Mouse (Mus musculus) liver, embryonic 14.5 days (tissue): ENCODE data around the gene Foxk1. TPM values are rescaled to one million over a fixed set of nuclear protein-coding genes. Genes with fewer than 3 reads are reported as not detected.

Source experiments
- ATAC-seq: fragments of 200-750 bp; cut with Nextera tagmentation; 2 replicates; pipeline ENCODE4 v1.8.0; 2017; ENCODE audit warnings: moderate number of reproducible peaks, mild to moderate bottlenecking, moderate library complexity; ENCODE audit not compliant: insufficient read depth
- DNase-seq, 3 experiments: peaks; one replicate each; pipeline ENCODE4 v3.0.0-alpha.2; 2012 to 2013; ENCODE audit warnings: low read depth in 3 of 3, low spot score in 3 of 3
- H3K27ac ChIP-seq: fragments of 300-500 bp; sonication (generic); 2 replicates; pipeline ENCODE4 v1.5.1; 2014; ENCODE audit warnings: moderate library complexity, mild to moderate bottlenecking, control low read depth, inconsistent platforms
- H3K27me3 ChIP-seq: fragments of 300-500 bp; sonication (generic); 2 replicates; pipeline ENCODE4 v1.6.1; 2014; ENCODE audit warnings: mild to moderate bottlenecking, low read length, moderate library complexity; ENCODE audit not compliant: control insufficient read depth, insufficient read depth
- H3K36me3 ChIP-seq: fragments of 300-500 bp; sonication (generic); replicated peaks from 2 replicates; pipeline ENCODE4 v1.6.1; 2014; ENCODE audit warnings: low read depth; ENCODE audit not compliant: control insufficient read depth, insufficient read depth
- H3K4me1 ChIP-seq, 2 experiments: fragments of 200-500 bp in 1 of 2; fragments of 300-500 bp in 1 of 2; sonication (generic) in 1 of 2; replicated peaks; 2 replicates each; pipeline ENCODE4 v1.6.1; 2012 to 2014; ENCODE audit warnings: antibody characterized with exemption in 1 of 2, inconsistent platforms in 1 of 2, low read length in 1 of 2; ENCODE audit not compliant: control insufficient read depth in 2 of 2, insufficient read depth in 2 of 2
- H3K4me2 ChIP-seq: fragments of 300-500 bp; sonication (generic); 2 replicates; pipeline ENCODE4 v1.6.1; 2014; ENCODE audit warnings: low read depth, mild to moderate bottlenecking, control low read depth, moderate library complexity
- H3K4me3 ChIP-seq, 2 experiments: fragments of 200-500 bp in 1 of 2; fragments of 300-500 bp in 1 of 2; sonication (generic) in 1 of 2; 2 replicates each; pipeline ENCODE4 v1.5.1; 2012 to 2014; ENCODE audit warnings: low read depth in 2 of 2, low read length in 2 of 2, mild to moderate bottlenecking in 2 of 2, control low read depth in 1 of 2, inconsistent platforms in 1 of 2, moderate library complexity in 1 of 2; ENCODE audit not compliant: insufficient read depth in 1 of 2
- H3K9ac ChIP-seq: fragments of 300-500 bp; sonication (generic); replicated peaks from 2 replicates; pipeline ENCODE4 v1.6.1; 2014; ENCODE audit warnings: mild to moderate bottlenecking, control low read depth, moderate library complexity
- H3K9me3 ChIP-seq: fragments of 300-500 bp; sonication (generic); 2 replicates; pipeline ENCODE4 v1.6.1; 2016; ENCODE audit warnings: low read length, mixed read lengths; ENCODE audit not compliant: control insufficient read depth
- CTCF ChIP-seq: IDR thresholded peaks from 2 replicates; pipeline ENCODE4 v1.5.1; 2016; ENCODE audit warnings: antibody characterized with exemption, low read depth, control low read depth
- EP300 ChIP-seq: IDR thresholded peaks from 2 replicates; pipeline ENCODE4 v1.6.1; 2016; ENCODE audit warnings: antibody characterized with exemption, low read depth
- WGBS: fragments of 180-500 bp; shearing (Covaris S2); extraction: QIAGEN DNeasy Blood & Tissue Kit; methylation state at CpG from one replicate; pipeline ENCODE4 v1.1.7; 2014; ENCODE audit not compliant: insufficient replicate concordance; 5-methylcytosine and 5-hydroxymethylcytosine counted together
- polyA plus RNA-seq, 2 experiments: library from polyadenylated mRNA; depleted of rRNA in 1 of 2; stranded (reverse) in 1 of 2; unstranded in 1 of 2; fragments of >200 nt; fragmentation: Nextera tagmentation in 1 of 2; extraction: Ambion mirVana in 1 of 2; gene quantifications; 2 replicates each; pipeline versions ENCODE4 v1.2.1 to v1.2.3; 2012 to 2014

Foxk1 gene
- polyA plus RNA-seq, 2 experiments: 1.1 to 2.4 TPM

GRCm38 (mm10) chr5:142364095-142364494 lies 37.2 kb upstream of the Foxk1 start:
- 63% methylated on average over 5 of the region's 5 CpGs for WGBS
- peaks cover 10 to 13% of the 10 kb centered on the region in 2 experiments for H3K4me1 ChIP-seq
- no peaks in the 10 kb centered on the region for H3K9me3 ChIP-seq
- H3K27me3 ChIP-seq: no peaks in the 10 kb centered on the region
- DNase-seq (no peak), ATAC-seq (no peak)
- TF ChIP-seq EP300 (no peak), CTCF (no peak)
- no peak overlapping the region for H3K27ac ChIP-seq
- H3K36me3 ChIP-seq: no peaks in the 10 kb centered on the region
- no peak overlapping the region for H3K4me2 ChIP-seq
- no peak overlapping the region for H3K4me3 ChIP-seq
- no peak overlapping the region for H3K9ac ChIP-seq

DNA sequence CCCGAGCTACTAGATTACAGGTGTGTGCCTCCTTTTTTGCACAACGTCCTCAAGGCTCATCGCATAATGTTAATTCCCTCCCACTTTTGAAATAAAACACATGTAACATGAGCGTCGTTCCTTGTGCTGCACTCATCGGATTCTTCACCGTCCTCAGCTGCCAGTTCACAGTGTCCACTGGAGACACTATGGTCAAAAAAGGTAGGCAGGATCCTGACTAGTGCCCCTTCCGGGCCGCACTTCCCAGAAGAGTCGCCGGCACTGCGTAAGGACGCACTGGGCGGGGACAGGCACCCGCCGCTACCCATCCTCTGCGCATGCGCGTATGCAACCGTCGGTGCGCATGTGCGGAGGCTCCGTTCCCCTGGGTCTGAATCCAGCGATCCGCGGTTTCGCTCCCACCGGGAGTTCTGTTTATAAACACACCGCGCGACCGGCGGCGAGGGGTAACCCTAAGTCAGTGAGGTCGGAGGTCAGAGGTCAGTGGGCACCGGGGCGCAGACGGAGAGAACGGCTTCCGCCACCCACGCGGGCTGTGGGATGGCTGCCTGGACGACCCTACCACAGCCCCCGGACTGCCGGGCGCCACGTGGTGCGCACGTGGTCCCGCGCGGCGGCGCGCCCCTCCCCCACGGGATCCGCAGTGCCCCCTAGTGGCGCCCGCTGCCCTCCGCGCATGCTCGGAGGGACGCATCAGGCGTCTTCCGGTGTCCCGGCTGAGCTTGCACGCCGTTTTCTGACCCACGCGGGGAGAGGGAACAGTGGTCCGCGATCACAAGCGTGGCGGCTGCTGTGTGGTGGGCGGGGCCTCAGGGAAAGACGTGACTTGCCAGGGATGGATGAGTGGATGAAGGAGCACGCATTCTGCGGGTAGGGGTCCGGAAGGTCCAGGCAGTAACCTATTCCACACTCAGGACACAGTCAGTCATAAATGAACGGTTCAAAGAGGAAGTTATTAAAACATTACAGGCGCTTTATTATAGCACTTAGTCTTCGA lies 33.9 kb upstream of the Foxk1 start:
- H3K9ac ChIP-seq: peak overlapping the region; percentile 75
- WGBS: under 1% methylated on average over 83 of the region's 83 CpGs
- peak; percentile 93 for ATAC-seq

GRCm38 (mm10) chr5:142368122-142368521 lies 33.2 kb upstream of the Foxk1 start:
- ATAC-seq: no peak
- WGBS: 22% methylated on average over 5 of the region's 5 CpGs
- Histone ChIP-seq H3K9ac (peak overlapping the region; percentile 59), H3K4me2 (peak overlapping the region; percentile 97), H3K4me1 (peaks cover 10 to 18% of the 10 kb centered on the region in 2 experiments), H3K9me3 (no peaks in the 10 kb centered on the region), H3K27me3 (no peaks in the 10 kb centered on the region), H3K36me3 (no peaks in the 10 kb centered on the region), H3K27ac (0 out of 2 replicates have a peak overlapping the region, but pooled peaks have one; percentile 2), H3K4me3 (peak overlapping the region; percentile 60 to 81)
- DNase-seq: no peak
- TF ChIP-seq EP300: no peak
- no peak for TF ChIP-seq CTCF

More for the DNA sequence above, 33.9 kb upstream of the Foxk1 start:
- H3K4me1 ChIP-seq: peaks cover 10 to 18% of the 10 kb centered on the region in 2 experiments
- no peaks in the 10 kb centered on the region for H3K36me3 ChIP-seq
- peak; percentile 85 to 89 (median 88) for DNase-seq
- H3K4me2 ChIP-seq: peak overlapping the region; percentile 97
- TF ChIP-seq EP300 (peak; percentile 31; the same call in 1 of the 2 replicates), CTCF (peak; percentile 84)
- H3K27me3 ChIP-seq: no peaks in the 10 kb centered on the region
- peak overlapping the region; percentile 60 to 81 for H3K4me3 ChIP-seq
- H3K27ac ChIP-seq: peak overlapping the region; percentile 2; the same call in 1 of the 2 replicates
- no peaks in the 10 kb centered on the region for H3K9me3 ChIP-seq

DNA sequence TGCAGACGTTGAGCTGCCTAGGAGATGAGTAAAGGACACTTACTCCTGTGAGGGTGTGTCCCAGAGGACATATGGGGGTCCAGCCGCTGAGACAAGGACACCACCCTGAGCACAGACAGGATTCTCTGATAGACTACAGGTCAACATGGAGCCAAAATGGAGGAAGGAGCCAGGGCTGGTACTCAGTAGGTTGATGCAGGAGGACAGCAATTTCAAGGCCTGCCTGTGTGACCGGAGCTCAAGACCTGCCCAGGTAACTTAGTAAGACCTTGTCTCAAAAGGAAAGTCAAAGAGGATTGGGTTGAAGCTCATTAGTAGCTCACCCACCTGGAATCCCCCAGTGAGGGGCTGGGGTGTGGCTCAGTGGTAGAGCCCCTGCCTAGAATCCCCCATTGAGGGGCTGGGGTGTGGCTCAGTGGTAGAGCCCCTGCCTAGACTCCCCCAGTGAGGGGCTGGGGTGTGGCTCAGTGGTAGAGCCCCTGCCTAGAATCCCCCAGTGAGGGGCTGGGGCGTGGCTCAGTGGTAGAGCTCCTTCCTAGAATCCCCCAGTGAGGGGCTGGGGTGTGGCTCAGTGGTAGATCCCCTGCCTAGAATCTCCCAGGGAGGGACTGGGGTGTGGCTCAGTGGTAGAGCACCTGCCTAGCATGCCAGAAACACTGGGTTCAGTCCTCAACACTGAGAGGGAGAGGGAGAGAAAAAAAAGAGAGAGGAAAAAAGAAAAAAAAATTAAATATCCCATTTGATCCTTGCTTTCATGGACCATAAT lies 30.7 kb upstream of the Foxk1 start:
- Histone ChIP-seq H3K9me3 (no peaks in the 10 kb centered on the region), H3K4me2 (no peak overlapping the region), H3K4me1 (peaks cover 10 to 18% of the 10 kb centered on the region in 2 experiments), H3K9ac (no peak overlapping the region), H3K36me3 (no peaks in the 10 kb centered on the region), H3K4me3 (no peak overlapping the region), H3K27ac (no peak overlapping the region), H3K27me3 (no peaks in the 10 kb centered on the region)
- 80% methylated on average over 4 of the region's 4 CpGs for WGBS
- ATAC-seq: no peak
- no peak for DNase-seq
- no peak for TF ChIP-seq EP300
- no peak for TF ChIP-seq CTCF
